ENCODE assay signal across 12 mouse cellular contexts in genomic region chr9:123403031-123403430, GRCm38 (mm10).
"Had no signal": no experiment of that assay in that cellular context is flagged by ENCODE, and none has a peak within 500 bp of the region (broad histone marks: within the 10 kb centered on the region; RNA-seq: fewer than 3 reads in every experiment).

No protein-coding gene starts in this region.

- H3K27ac ChIP-seq: kidney, embryonic 15.5 days; limb, embryonic 13.5 days; liver, embryonic 14.5 days; midbrain, embryonic 10.5 days; neural tube, embryonic 12.5 days; stomach, postnatal 0 days had no signal

- H3K4me2 ChIP-seq: kidney, embryonic 15.5 days; limb, embryonic 13.5 days; neural tube, embryonic 12.5 days had no signal

- H3K4me1 ChIP-seq: kidney, embryonic 15.5 days; limb, embryonic 13.5 days; neural tube, embryonic 12.5 days had no signal

- H3K4me3 ChIP-seq: kidney, embryonic 15.5 days; limb, embryonic 13.5 days; midbrain, embryonic 10.5 days; neural tube, embryonic 12.5 days had no signal

- H3K36me3 ChIP-seq: kidney, embryonic 15.5 days; limb, embryonic 13.5 days had no signal

- H3K9me3 ChIP-seq: kidney, embryonic 15.5 days; limb, embryonic 13.5 days; midbrain, embryonic 10.5 days; neural tube, embryonic 12.5 days had no signal

- H3K27me3 ChIP-seq: kidney, embryonic 15.5 days; limb, embryonic 13.5 days; neural tube, embryonic 12.5 days had no signal

- DNase-seq: kidney, postnatal 14 days; lung, adult 2 months; lung, postnatal 36 days; midbrain, embryonic 14.5 days; thymus, postnatal 4 days had no signal

- H3K9ac ChIP-seq: kidney, embryonic 15.5 days; limb, embryonic 13.5 days; liver, embryonic 14.5 days; neural tube, embryonic 12.5 days had no signal

- ATAC-seq: lung, postnatal 0 days had no signal
